Mouse (Mus musculus) lung, postnatal 0 days (tissue): ENCODE data around the gene Grik2.

ENCODE experiments used
- CTCF ChIP-seq: IDR thresholded peaks from 2 replicates; pipeline ENCODE4 v1.5.1; 2016; ENCODE audit warnings: antibody characterized with exemption, mild to moderate bottlenecking
- EP300 ChIP-seq: IDR thresholded peaks from 2 replicates; pipeline ENCODE4 v1.6.1; 2016; ENCODE audit warnings: antibody characterized with exemption, mild to moderate bottlenecking, control low read depth

GRCm38 (mm10) chr10:49780430-49780829 lies 8.1 kb downstream of the Grik2 start:
- no peak for TF ChIP-seq CTCF
- TF ChIP-seq EP300, result no peak
